Mouse (Mus musculus): ENCODE data around the gene Lhfpl4. TPM values are rescaled to one million over a fixed set of nuclear protein-coding genes. Genes with fewer than 3 reads are reported as not detected.

The Lhfpl4 gene
- polyA plus RNA-seq, 1 experiment from 2014 or later: 8.8 TPM

DNA sequence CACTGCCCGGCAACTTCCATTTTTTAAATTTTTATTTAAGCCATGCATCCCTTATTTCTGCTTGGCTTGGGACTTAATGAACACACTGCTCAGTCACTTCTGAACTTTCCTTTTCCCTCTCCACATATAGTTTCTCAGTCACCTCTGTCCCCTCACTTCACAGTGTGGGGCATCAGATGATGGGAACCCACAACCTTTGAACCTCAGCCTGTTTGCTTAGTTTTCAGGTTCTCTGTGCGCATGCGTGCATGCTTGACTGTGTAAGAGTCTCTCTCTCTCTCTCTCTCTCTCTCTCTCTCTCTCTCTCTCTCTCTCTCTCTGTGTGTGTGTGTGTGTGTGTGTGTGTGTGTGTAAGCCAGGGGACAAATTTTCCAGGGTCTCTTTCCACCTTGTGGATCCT is 19.7 kb downstream of the Lhfpl4 start:
- H3K27me3 ChIP-seq (replicated peaks; ENCODE audit: control insufficient read depth, insufficient read depth, low read length): no peaks in the 10 kb centered on the region
- ATAC-seq: no peak
- no peak for DNase-seq (ENCODE audit: low spot score)
- peaks cover 9% of the 10 kb centered on the region for H3K4me1 ChIP-seq (ENCODE audit: control insufficient read depth, insufficient read depth, low read length)
- H3K27ac ChIP-seq (ENCODE audit: low read depth, low read length): no peak overlapping the region
- H3K4me2 ChIP-seq (ENCODE audit: low read length): no peak overlapping the region
- no peaks in the 10 kb centered on the region for H3K9me3 ChIP-seq (replicated peaks; ENCODE audit: control insufficient read depth, low read length)
- peaks cover 22% of the 10 kb centered on the region for H3K36me3 ChIP-seq (ENCODE audit: control insufficient read depth, insufficient read depth, low read length)
- 96% methylated on average over 3 of the region's 3 CpGs for WGBS
- H3K4me3 ChIP-seq (ENCODE audit: low read depth, low read length): no peak overlapping the region
- no peak overlapping the region for H3K9ac ChIP-seq (ENCODE audit: low read length)

DNA sequence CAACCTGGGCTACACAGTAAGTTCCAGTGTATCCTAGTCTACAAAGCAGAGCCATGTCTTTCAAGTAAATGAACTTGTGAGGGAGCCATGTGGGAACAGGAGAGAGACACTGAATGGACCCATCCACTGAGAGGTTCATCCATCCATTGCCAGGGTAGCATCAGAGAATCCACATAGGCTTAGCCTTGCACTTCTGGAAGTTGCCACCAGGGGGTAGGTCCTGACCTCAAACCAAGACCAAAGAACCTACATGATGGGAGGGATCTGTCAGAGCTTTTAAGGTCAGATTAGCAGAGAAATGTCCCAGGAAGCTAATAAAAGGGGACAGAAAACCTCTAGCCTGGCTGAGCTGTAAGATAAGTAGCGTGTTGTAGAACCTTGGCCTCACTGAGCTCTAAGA is 22.6 kb downstream of the Lhfpl4 start:
- no peak overlapping the region for H3K27ac ChIP-seq (ENCODE audit: low read depth, low read length)
- no peak overlapping the region for H3K4me3 ChIP-seq (ENCODE audit: low read depth, low read length)
- no peak overlapping the region for H3K9ac ChIP-seq (ENCODE audit: low read length)
- no peaks in the 10 kb centered on the region for H3K27me3 ChIP-seq (replicated peaks; ENCODE audit: control insufficient read depth, insufficient read depth, low read length)
- no peaks in the 10 kb centered on the region for H3K4me1 ChIP-seq (ENCODE audit: control insufficient read depth, insufficient read depth, low read length)
- H3K4me2 ChIP-seq (ENCODE audit: low read length): no peak overlapping the region
- no peaks in the 10 kb centered on the region for H3K9me3 ChIP-seq (replicated peaks; ENCODE audit: control insufficient read depth, low read length)
- peaks cover 25% of the 10 kb centered on the region for H3K36me3 ChIP-seq (ENCODE audit: control insufficient read depth, insufficient read depth, low read length)
- ATAC-seq (no peak), DNase-seq (ENCODE audit: low spot score) (peak; percentile 58)
- WGBS: 45% methylated on average over 1 of the region's 1 CpGs

DNA sequence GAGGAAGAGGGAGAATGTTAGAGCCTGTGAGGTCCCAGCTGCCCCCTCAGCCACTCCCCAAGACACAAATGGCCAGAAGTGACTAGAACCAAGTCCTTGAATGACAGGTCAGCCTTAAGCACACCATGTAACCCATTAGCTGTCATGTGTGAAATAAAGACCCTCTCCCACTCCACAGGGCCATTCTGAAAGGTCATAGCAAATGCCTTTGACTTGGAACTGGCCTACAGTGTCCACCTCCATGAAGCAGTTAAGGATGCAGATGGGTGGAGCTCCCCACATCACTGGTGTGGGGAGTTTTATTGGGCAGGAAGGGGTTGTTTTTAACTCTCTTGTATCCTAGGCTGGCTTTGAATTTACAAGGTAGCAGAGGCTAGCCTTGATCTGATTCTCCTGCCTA is 23.2 kb downstream of the Lhfpl4 start:
- Histone ChIP-seq H3K9me3 (replicated peaks; ENCODE audit: control insufficient read depth, low read length) (no peaks in the 10 kb centered on the region), H3K27ac (ENCODE audit: low read depth, low read length) (no peak overlapping the region), H3K4me2 (ENCODE audit: low read length) (no peak overlapping the region), H3K4me1 (ENCODE audit: control insufficient read depth, insufficient read depth, low read length) (no peaks in the 10 kb centered on the region), H3K9ac (ENCODE audit: low read length) (no peak overlapping the region), H3K4me3 (ENCODE audit: low read depth, low read length) (no peak overlapping the region), H3K27me3 (replicated peaks; ENCODE audit: control insufficient read depth, insufficient read depth, low read length) (no peaks in the 10 kb centered on the region), H3K36me3 (ENCODE audit: control insufficient read depth, insufficient read depth, low read length) (peaks cover 27% of the 10 kb centered on the region)
- DNase-seq (ENCODE audit: low spot score) (no peak), ATAC-seq (no peak)

DNA sequence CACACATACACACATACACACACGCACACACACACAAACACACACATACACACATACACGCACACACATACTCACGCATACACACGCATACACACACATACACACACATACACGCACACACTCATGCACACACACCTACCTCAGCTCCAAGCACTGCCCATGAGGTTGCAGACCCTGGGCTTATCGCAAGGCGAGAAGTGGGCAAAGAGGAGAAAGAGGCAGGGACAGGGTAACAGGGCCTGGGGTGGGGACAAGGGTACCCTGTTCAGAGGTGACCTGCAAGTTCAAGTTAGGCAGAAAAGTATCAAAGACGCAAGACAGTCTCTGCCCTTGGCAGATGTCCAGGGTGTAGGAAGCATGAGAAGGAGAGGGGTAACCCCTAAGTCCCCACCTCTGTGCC is 24.5 kb downstream of the Lhfpl4 start:
- WGBS: 93% methylated on average over 8 of the region's 8 CpGs
- H3K36me3 ChIP-seq (ENCODE audit: control insufficient read depth, insufficient read depth, low read length): peaks cover 22% of the 10 kb centered on the region
- no peaks in the 10 kb centered on the region for H3K27me3 ChIP-seq (replicated peaks; ENCODE audit: control insufficient read depth, insufficient read depth, low read length)
- H3K9ac ChIP-seq (ENCODE audit: low read length): no peak overlapping the region
- no peak overlapping the region for H3K27ac ChIP-seq (ENCODE audit: low read depth, low read length)
- H3K4me1 ChIP-seq (ENCODE audit: control insufficient read depth, insufficient read depth, low read length): no peaks in the 10 kb centered on the region
- H3K4me2 ChIP-seq (ENCODE audit: low read length): no peak overlapping the region
- no peak overlapping the region for H3K4me3 ChIP-seq (ENCODE audit: low read depth, low read length)
- no peak for ATAC-seq
- DNase-seq (ENCODE audit: low spot score): no peak
- H3K9me3 ChIP-seq (replicated peaks; ENCODE audit: control insufficient read depth, low read length): no peaks in the 10 kb centered on the region

DNA sequence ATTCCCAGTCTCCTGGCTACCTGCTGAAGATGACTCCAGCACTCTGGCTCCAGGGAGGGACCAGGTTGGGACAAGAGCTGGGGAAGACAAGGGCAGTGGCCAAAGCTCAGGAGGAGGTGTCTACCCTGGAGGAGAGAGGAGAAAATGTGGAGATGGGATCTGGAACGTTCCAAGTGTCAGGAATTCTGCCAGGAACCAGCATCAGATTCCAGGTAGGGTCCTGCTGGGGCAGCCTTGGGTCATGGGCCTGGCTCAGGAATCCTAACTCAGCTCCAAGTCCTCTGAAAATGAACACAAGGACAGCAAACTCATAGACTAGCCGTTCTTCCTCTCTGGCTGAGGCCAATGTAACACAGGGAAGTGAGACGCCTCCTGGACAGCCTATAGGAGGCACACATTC is 25.3 kb downstream of the Lhfpl4 start:
- WGBS: 82% methylated on average over 3 of the region's 3 CpGs
- Histone ChIP-seq H3K27ac (ENCODE audit: low read depth, low read length) (no peak overlapping the region), H3K9ac (ENCODE audit: low read length) (no peak overlapping the region), H3K4me2 (ENCODE audit: low read length) (no peak overlapping the region), H3K4me1 (ENCODE audit: control insufficient read depth, insufficient read depth, low read length) (no peaks in the 10 kb centered on the region), H3K4me3 (ENCODE audit: low read depth, low read length) (no peak overlapping the region), H3K36me3 (ENCODE audit: control insufficient read depth, insufficient read depth, low read length) (peaks cover 22% of the 10 kb centered on the region), H3K9me3 (replicated peaks; ENCODE audit: control insufficient read depth, low read length) (no peaks in the 10 kb centered on the region), H3K27me3 (replicated peaks; ENCODE audit: control insufficient read depth, insufficient read depth, low read length) (no peaks in the 10 kb centered on the region)
- ATAC-seq (no peak), DNase-seq (ENCODE audit: low spot score) (no peak)

DNA sequence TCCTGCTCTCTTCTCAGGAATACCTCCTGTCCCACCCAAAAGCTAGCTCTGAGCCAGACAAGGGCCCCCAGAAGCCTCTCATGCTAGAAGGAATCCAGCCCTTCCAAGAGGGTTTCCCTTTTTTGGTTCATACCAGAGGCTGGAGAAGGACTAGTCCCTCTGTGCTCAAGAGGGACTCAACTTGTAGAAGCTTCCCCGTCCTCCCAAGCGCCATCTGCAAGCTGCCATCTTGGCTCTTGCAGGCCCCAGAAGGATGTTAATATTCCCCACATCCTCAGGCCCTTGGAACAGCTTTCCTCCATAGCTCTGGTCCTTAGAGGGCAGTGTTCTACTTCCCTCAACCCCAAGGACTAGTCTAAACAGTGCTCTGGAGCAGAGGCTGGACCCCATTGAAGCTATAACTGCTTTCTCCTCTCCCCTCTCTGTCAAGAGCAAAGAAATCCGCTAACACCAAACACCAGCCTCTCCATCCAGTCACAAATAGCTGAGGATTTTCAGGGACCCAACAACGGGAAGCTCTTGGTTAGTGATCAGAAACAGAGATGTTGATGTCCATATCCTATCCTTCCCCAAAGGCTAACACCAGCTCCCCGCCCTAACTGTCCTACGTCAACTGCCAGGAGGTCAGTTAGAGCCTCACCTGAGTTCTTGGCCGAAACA is 26.7 kb downstream of the Lhfpl4 start:
- Histone ChIP-seq H3K9ac (ENCODE audit: low read length) (no peak overlapping the region), H3K4me3 (ENCODE audit: low read depth, low read length) (no peak overlapping the region), H3K36me3 (ENCODE audit: control insufficient read depth, insufficient read depth, low read length) (peaks cover 12% of the 10 kb centered on the region), H3K4me1 (ENCODE audit: control insufficient read depth, insufficient read depth, low read length) (no peaks in the 10 kb centered on the region), H3K27ac (ENCODE audit: low read depth, low read length) (no peak overlapping the region), H3K4me2 (ENCODE audit: low read length) (no peak overlapping the region), H3K9me3 (replicated peaks; ENCODE audit: control insufficient read depth, low read length) (no peaks in the 10 kb centered on the region), H3K27me3 (replicated peaks; ENCODE audit: control insufficient read depth, insufficient read depth, low read length) (no peaks in the 10 kb centered on the region)
- WGBS: 83% methylated on average over 7 of the region's 7 CpGs
- DNase-seq (ENCODE audit: low spot score): no peak
- no peak for ATAC-seq

DNA sequence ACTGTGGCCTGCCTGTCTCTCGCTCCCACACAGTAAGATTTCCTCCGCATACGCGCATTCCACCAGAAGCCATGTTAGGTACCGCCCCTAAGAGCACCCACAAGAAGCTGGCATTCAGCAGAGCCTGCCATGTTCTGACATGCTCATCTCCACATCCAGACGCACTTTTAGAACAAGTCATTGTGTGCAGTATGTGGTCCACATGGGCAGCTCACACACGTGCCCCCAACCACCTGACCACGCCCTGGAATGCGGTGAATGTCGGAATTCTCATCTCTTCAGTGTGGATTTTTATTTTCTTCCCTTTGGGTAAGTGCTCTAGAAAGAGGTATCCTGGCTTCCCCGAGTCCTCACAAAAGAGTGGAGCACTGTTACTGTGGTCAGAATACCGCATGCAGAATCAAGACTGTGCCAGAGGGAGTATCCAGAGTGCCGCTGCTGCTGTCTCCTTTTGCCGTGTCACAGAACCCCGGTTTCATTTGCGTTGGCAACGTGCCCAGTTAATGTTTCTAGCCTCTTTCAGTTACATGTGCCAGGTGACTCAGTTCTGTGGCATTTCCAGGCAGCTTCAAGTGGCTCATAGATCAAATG is 28.4 kb downstream of the Lhfpl4 start:
- 59% methylated on average over 17 of the region's 17 CpGs for WGBS
- peak; percentile 55; the same call in 1 of the 2 replicates for ATAC-seq
- Histone ChIP-seq H3K36me3 (ENCODE audit: control insufficient read depth, insufficient read depth, low read length) (peaks cover 12% of the 10 kb centered on the region), H3K27ac (ENCODE audit: low read depth, low read length) (no peak overlapping the region), H3K27me3 (replicated peaks; ENCODE audit: control insufficient read depth, insufficient read depth, low read length) (no peaks in the 10 kb centered on the region), H3K4me1 (ENCODE audit: control insufficient read depth, insufficient read depth, low read length) (no peaks in the 10 kb centered on the region), H3K4me3 (ENCODE audit: low read depth, low read length) (no peak overlapping the region), H3K4me2 (ENCODE audit: low read length) (no peak overlapping the region), H3K9me3 (replicated peaks; ENCODE audit: control insufficient read depth, low read length) (no peaks in the 10 kb centered on the region), H3K9ac (ENCODE audit: low read length) (no peak overlapping the region)
- DNase-seq (ENCODE audit: low spot score): peak; percentile 69

DNA sequence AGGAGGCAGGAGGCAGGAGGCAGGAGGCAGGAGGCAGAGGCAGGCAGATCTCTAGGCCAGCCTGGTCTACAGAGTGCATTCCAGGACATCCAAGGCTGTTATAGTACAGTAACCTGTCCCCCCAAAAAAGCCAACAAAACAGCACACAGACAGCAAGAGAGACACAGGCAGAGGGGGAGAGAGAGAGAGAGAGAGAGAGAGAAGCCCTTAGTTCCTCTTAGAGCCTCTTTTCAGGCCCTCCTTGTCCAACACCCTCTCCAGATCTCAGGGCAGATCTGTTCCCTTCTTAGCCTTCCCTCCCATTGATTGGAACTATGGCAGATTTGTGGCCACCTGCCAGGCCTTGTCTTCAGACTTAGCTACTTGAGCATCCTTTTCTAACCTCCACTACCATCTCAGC is 31.7 kb downstream of the Lhfpl4 start:
- Histone ChIP-seq H3K27ac (ENCODE audit: low read depth, low read length) (no peak overlapping the region), H3K36me3 (ENCODE audit: control insufficient read depth, insufficient read depth, low read length) (peaks cover 9% of the 10 kb centered on the region; the same call in 1 of the 2 replicates), H3K9ac (ENCODE audit: low read length) (no peak overlapping the region), H3K27me3 (replicated peaks; ENCODE audit: control insufficient read depth, insufficient read depth, low read length) (no peaks in the 10 kb centered on the region), H3K9me3 (replicated peaks; ENCODE audit: control insufficient read depth, low read length) (no peaks in the 10 kb centered on the region), H3K4me3 (ENCODE audit: low read depth, low read length) (no peak overlapping the region), H3K4me2 (ENCODE audit: low read length) (no peak overlapping the region), H3K4me1 (ENCODE audit: control insufficient read depth, insufficient read depth, low read length) (no peaks in the 10 kb centered on the region)
- DNase-seq (ENCODE audit: low spot score): no peak
- no peak for ATAC-seq

DNA sequence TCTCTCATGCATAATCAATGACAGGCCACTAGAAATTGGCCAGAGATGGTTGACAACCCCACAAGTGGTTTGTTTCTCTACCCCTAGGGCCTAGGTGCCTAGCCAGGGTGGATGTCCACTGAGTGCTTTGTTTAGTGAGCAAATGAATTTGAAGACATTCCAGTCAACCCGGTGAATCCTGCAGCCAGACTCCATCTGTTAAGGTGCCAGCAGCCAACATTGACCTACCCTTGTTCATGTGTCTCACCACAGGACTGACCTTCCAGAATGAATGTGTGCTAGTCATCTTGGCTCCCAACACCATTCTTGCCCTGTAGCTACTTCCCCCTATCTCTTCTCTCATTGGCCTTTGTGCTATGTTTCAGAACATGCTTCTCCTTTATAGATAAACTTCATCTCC is 33.2 kb downstream of the Lhfpl4 start:
- Histone ChIP-seq H3K4me1 (ENCODE audit: control insufficient read depth, insufficient read depth, low read length) (no peaks in the 10 kb centered on the region), H3K4me3 (ENCODE audit: low read depth, low read length) (no peak overlapping the region), H3K9ac (ENCODE audit: low read length) (no peak overlapping the region), H3K4me2 (ENCODE audit: low read length) (no peak overlapping the region), H3K27ac (ENCODE audit: low read depth, low read length) (no peak overlapping the region), H3K36me3 (ENCODE audit: control insufficient read depth, insufficient read depth, low read length) (peaks cover 12% of the 10 kb centered on the region; the same call in 1 of the 2 replicates), H3K27me3 (replicated peaks; ENCODE audit: control insufficient read depth, insufficient read depth, low read length) (no peaks in the 10 kb centered on the region), H3K9me3 (replicated peaks; ENCODE audit: control insufficient read depth, low read length) (no peaks in the 10 kb centered on the region)
- WGBS: 100% methylated on average over 1 of the region's 1 CpGs
- ATAC-seq (no peak), DNase-seq (ENCODE audit: low spot score) (no peak)
